9 mouse cellular contexts compared by ENCODE assay signal in genomic region chr15:97780611-97781031, GRCm38 (mm10). TPM values are rescaled to one million over a fixed set of nuclear protein-coding genes. Genes with fewer than 3 reads are reported as not detected.
DNase-seq lines count a peak whose midpoint lies in the region; ATAC-seq and TF ChIP-seq lines count a peak whose summit lies in the region.
"Had no signal": no experiment of that assay in that cellular context is flagged by ENCODE, and none has a peak within 500 bp of the region (broad histone marks: within the 10 kb centered on the region; RNA-seq: fewer than 3 reads in every experiment).

No protein-coding gene starts in this region.

- WGBS in lung, adult 2 months: 54% methylated on average over 12 of the region's 12 CpGs
- WGBS in kidney, postnatal 0 days: 29% methylated on average over 12 of the region's 12 CpGs
- 40% methylated on average over 12 of the region's 12 CpGs for WGBS in olfactory bulb, adult 2 months

- 0 out of 2 replicates have a peak overlapping the region, but pooled peaks have one; percentile 13 for H3K27ac ChIP-seq in cortical plate, adult 2 months (ENCODE audit: insufficient read depth, low read length)
- H3K27ac ChIP-seq in kidney, postnatal 0 days: peak overlapping the region; percentile 82
- H3K27ac ChIP-seq in olfactory bulb, adult 2 months (ENCODE audit: insufficient read depth, low read depth, low read length): peak overlapping the region; percentile 62

- DNase-seq in lung, adult 2 months: peak; percentile 36
- DNase-seq in lung, postnatal 4 days: no peak
- no peak for DNase-seq in kidney, postnatal 0 days (ENCODE audit: low spot score)
- no peak for DNase-seq in cerebellum, adult 11-12 months
- DNase-seq in cerebellum, adult 18-20 months: no peak

- peaks cover 20% of the 10 kb centered on the region for H3K4me1 ChIP-seq in lung, adult 2 months (ENCODE audit: control insufficient read depth, insufficient read depth, low read length)
- H3K4me1 ChIP-seq in cortical plate, adult 2 months (ENCODE audit: control insufficient read depth, insufficient read depth, low read length): peaks cover 2% of the 10 kb centered on the region
- peaks cover 31% of the 10 kb centered on the region for H3K4me1 ChIP-seq in kidney, postnatal 0 days (replicated peaks; ENCODE audit: insufficient read depth, low read length)
- peaks cover 29% of the 10 kb centered on the region for H3K4me1 ChIP-seq in olfactory bulb, adult 2 months (ENCODE audit: control insufficient read depth, insufficient read depth, low read length)

- no peaks in the 10 kb centered on the region for H3K9me3 ChIP-seq in kidney, postnatal 0 days (replicated peaks; ENCODE audit: low read length)

- TF ChIP-seq CTCF in lung, adult 2 months (IDR thresholded peaks at IDR 0.05; ENCODE audit: insufficient read depth, low read length): no peak
- TF ChIP-seq CTCF in cortical plate, adult 2 months (IDR thresholded peaks at IDR 0.05; ENCODE audit: extremely low read depth, insufficient read depth, low read length): no peak
- TF ChIP-seq CTCF in kidney, postnatal 0 days (IDR thresholded peaks at IDR 0.05; ENCODE audit: low read depth): no peak
- no peak for TF ChIP-seq CTCF in olfactory bulb, adult 2 months (IDR thresholded peaks at IDR 0.05; ENCODE audit: insufficient read depth, low read depth, low read length)

- H3K36me3 ChIP-seq in kidney, postnatal 0 days (ENCODE audit: insufficient read depth, low read length): no peaks in the 10 kb centered on the region

- H3K9ac ChIP-seq in kidney, postnatal 0 days (ENCODE audit: low read depth, low read length): no peak overlapping the region

- H3K4me2 ChIP-seq in kidney, postnatal 0 days (ENCODE audit: low read length): no peak overlapping the region
- H3K4me2 ChIP-seq: heart, embryonic 11.5 days had no signal

- no peaks in the 10 kb centered on the region for H3K27me3 ChIP-seq in kidney, postnatal 0 days (ENCODE audit: insufficient read depth, low read length)

- ATAC-seq in kidney, postnatal 0 days (replicated peaks; ENCODE audit: low FRiP score, low read depth): no peak
- ATAC-seq: midbrain, embryonic 16.5 days had no signal

- no peak overlapping the region for H3K4me3 ChIP-seq in lung, adult 2 months (replicated peaks; ENCODE audit: extremely low read depth, low read depth, low read length)
- no peak overlapping the region for H3K4me3 ChIP-seq in cortical plate, adult 2 months (ENCODE audit: insufficient read depth, low read length)
- no peak overlapping the region for H3K4me3 ChIP-seq in kidney, postnatal 0 days (replicated peaks; ENCODE audit: low read depth, low read length)
- H3K4me3 ChIP-seq in olfactory bulb, adult 2 months (ENCODE audit: insufficient read depth, low read depth, low read length): no peak overlapping the region

- no peak for TF ChIP-seq POLR2A in lung, adult 2 months (IDR thresholded peaks at IDR 0.05; ENCODE audit: borderline replicate concordance, extremely low read depth, low read depth, low read length)
- no peak for TF ChIP-seq POLR2A in cortical plate, adult 2 months (IDR thresholded peaks at IDR 0.05; ENCODE audit: extremely low read depth, insufficient read depth, low read length)
- TF ChIP-seq POLR2A in olfactory bulb, adult 2 months (IDR thresholded peaks at IDR 0.05; ENCODE audit: insufficient read depth, low read depth, low read length): no peak

RNA-seq across cellular contexts. Expression of gene Slc48a1, which starts 2.3 kb away (rescaled TPM):
- polyA plus RNA-seq in lung, adult 2 months (2012; rRNA removed): 158 and 174 TPM in 2 replicates
- 140 and 155 TPM in 2 replicates for polyA plus RNA-seq in cortical plate, adult 2 months (2012; rRNA removed)
- polyA plus RNA-seq in kidney, postnatal 0 days (2015; fragmentation: Nextera tagmentation; extraction: Ambion mirVana): 86.9 and 108 TPM in 2 replicates
- not detected in 2 replicates for polyA plus RNA-seq in olfactory bulb, adult 2 months (2012; ENCODE audit: insufficient read depth, insufficient read length, low replicate concordance, missing spikeins)

RNA-seq across cellular contexts. Expression of gene Rapgef3, which starts 12.8 kb away (rescaled TPM):
- 94.2 and 133 TPM in 2 replicates for polyA plus RNA-seq in lung, adult 2 months (2012; rRNA removed)
- 40.2 and 45.9 TPM in 2 replicates for polyA plus RNA-seq in cortical plate, adult 2 months (2012; rRNA removed)
- 27.5 and 29.2 TPM in 2 replicates for polyA plus RNA-seq in kidney, postnatal 0 days (2015; fragmentation: Nextera tagmentation; extraction: Ambion mirVana)
- not detected in 2 replicates for polyA plus RNA-seq in olfactory bulb, adult 2 months (2012; ENCODE audit: insufficient read depth, insufficient read length, low replicate concordance, missing spikeins)

RNA-seq across cellular contexts. Expression of gene Endou, which starts 49.5 kb away (rescaled TPM):
- polyA plus RNA-seq in lung, adult 2 months (2012; rRNA removed): 4.0 and 18.9 TPM in 2 replicates
- polyA plus RNA-seq in cortical plate, adult 2 months (2012; rRNA removed): 3.9 and 4.0 TPM in 2 replicates
- 1.5 and 2.2 TPM in 2 replicates for polyA plus RNA-seq in kidney, postnatal 0 days (2015; fragmentation: Nextera tagmentation; extraction: Ambion mirVana)
- polyA plus RNA-seq in olfactory bulb, adult 2 months (2012; ENCODE audit: insufficient read depth, insufficient read length, low replicate concordance, missing spikeins): not detected in 2 replicates
- polyA plus RNA-seq: heart, embryonic 11.5 days had no signal

Comparison
In these comparisons a context has a peak if more than half of its experiments do, and no peak if none do; other contexts are left out.
1. H3K27ac ChIP-seq: peak in every context shown above with its lines; median percentile 82 in kidney, postnatal 0 days; 62 in olfactory bulb, adult 2 months; 13 in cortical plate, adult 2 months.